Mouse (Mus musculus) small intestine, adult 2 months (tissue): ENCODE results near the gene Spata2. TPM values are rescaled to one million over a fixed set of nuclear protein-coding genes. Genes with fewer than 3 reads are reported as not detected.

Source experiments
- H3K27ac ChIP-seq: fragments of 200-500 bp; 2 replicates; pipeline ENCODE4 v1.5.1; 2012; ENCODE audit warnings: low read depth, low read length, control low read depth, inconsistent platforms; ENCODE audit not compliant: insufficient read depth
- H3K27me3 ChIP-seq: fragments of 200-500 bp; 2 replicates; pipeline ENCODE4 v1.6.1; 2012; ENCODE audit warnings: mild to moderate bottlenecking, moderate library complexity, low read length, inconsistent platforms; ENCODE audit not compliant: control insufficient read depth, insufficient read depth
- H3K36me3 ChIP-seq: fragments of 200-500 bp; 2 replicates; pipeline ENCODE4 v1.6.1; 2012; ENCODE audit warnings: mild to moderate bottlenecking, low read length, control low read depth, inconsistent platforms; ENCODE audit not compliant: control insufficient read depth, insufficient read depth
- H3K4me1 ChIP-seq: fragments of 200-500 bp; 2 replicates; pipeline ENCODE4 v1.6.1; 2012; ENCODE audit warnings: low read length, inconsistent platforms, mixed read lengths; ENCODE audit not compliant: control insufficient read depth, insufficient read depth, insufficient read length
- H3K4me3 ChIP-seq: fragments of 200-500 bp; 2 replicates; pipeline ENCODE4 v1.5.1; 2012; ENCODE audit warnings: low read depth, mild to moderate bottlenecking, control low read depth, inconsistent platforms, low read length, moderate library complexity
- CTCF ChIP-seq: fragments of 200-500 bp; IDR thresholded peaks from 2 replicates; pipeline ENCODE4 v1.5.1; 2012; ENCODE audit warnings: low read depth, mild to moderate bottlenecking, control low read depth, inconsistent platforms, low read length, moderate library complexity, mixed read lengths; ENCODE audit not compliant: insufficient replicate concordance, insufficient read length; ENCODE audit errors: extremely low read depth
- POLR2A ChIP-seq: fragments of 200-500 bp; IDR thresholded peaks from 2 replicates; pipeline ENCODE4 v1.6.1; 2012; ENCODE audit warnings: low read depth, mild to moderate bottlenecking, control low read depth, inconsistent platforms, low read length, moderate library complexity
- WGBS: fragments of 180-500 bp; shearing (Covaris S2); methylation state at CpG from one replicate; pipeline ENCODE4 v1.1.7; 2018; 5-methylcytosine and 5-hydroxymethylcytosine counted together
- polyA plus RNA-seq: library from polyadenylated mRNA; depleted of rRNA; stranded (reverse); fragments of >200 nt; gene quantifications from 2 replicates; pipeline ENCODE4 v1.2.3, GENCODE M21; 2012

Spata2 gene
- polyA plus RNA-seq, 1 experiment = 54.9 TPM

- no peaks in the 10 kb centered on the region for H3K27me3 ChIP-seq
- TF ChIP-seq CTCF (no peak), POLR2A (no peak)
- peaks cover 21% of the 10 kb centered on the region for H3K4me1 ChIP-seq
- 78% methylated on average over 5 of the region's 5 CpGs for WGBS
- peaks cover 32% of the 10 kb centered on the region for H3K36me3 ChIP-seq
- no peak overlapping the region for H3K27ac ChIP-seq
- H3K4me3 ChIP-seq = no peak overlapping the region
Observed at GRCm38 (mm10) chr2:167467214-167467613, 25.5 kb downstream of the Spata2 start.

GRCm38 (mm10) chr2:167465951-167466350 is 26.7 kb downstream of the Spata2 start:
- Histone ChIP-seq H3K4me3 (no peak overlapping the region), H3K27ac (no peak overlapping the region), H3K27me3 (no peaks in the 10 kb centered on the region), H3K4me1 (peaks cover 11% of the 10 kb centered on the region), H3K36me3 (peaks cover 26% of the 10 kb centered on the region)
- no peak for TF ChIP-seq CTCF
- no peak for TF ChIP-seq POLR2A
- 93% methylated on average over 3 of the region's 3 CpGs for WGBS

GRCm38 (mm10) chr2:167463802-167464201 is 28.9 kb downstream of the Spata2 start:
- 39% methylated on average over 5 of the region's 5 CpGs for WGBS
- Histone ChIP-seq H3K36me3 (peaks cover 21% of the 10 kb centered on the region), H3K27me3 (no peaks in the 10 kb centered on the region), H3K27ac (peak overlapping the region; percentile 36; the same call in 1 of the 2 replicates), H3K4me1 (peaks cover 8% of the 10 kb centered on the region), H3K4me3 (no peak overlapping the region)
- no peak for TF ChIP-seq CTCF
- no peak for TF ChIP-seq POLR2A

- Histone ChIP-seq H3K27ac (peak overlapping the region; percentile 28), H3K36me3 (peaks cover 25% of the 10 kb centered on the region), H3K4me3 (no peak overlapping the region), H3K27me3 (no peaks in the 10 kb centered on the region), H3K4me1 (peaks cover 8% of the 10 kb centered on the region)
- WGBS = 51% methylated on average over 6 of the region's 6 CpGs
- TF ChIP-seq POLR2A (no peak), CTCF (peak; percentile 91; the same call in 1 of the 2 replicates)
Observed at GRCm38 (mm10) chr2:167462954-167463353, 29.7 kb downstream of the Spata2 start.

- peaks cover 39% of the 10 kb centered on the region for H3K36me3 ChIP-seq
- TF ChIP-seq POLR2A (no peak), CTCF (no peak)
- WGBS = 93% methylated on average over 6 of the region's 6 CpGs
Observed at GRCm38 (mm10) chr2:167459071-167459865, 33.4 kb downstream of the Spata2 start.

GRCm38 (mm10) chr2:167458548-167458947 is 34.1 kb downstream of the Spata2 start:
- Histone ChIP-seq H3K4me3 (no peak overlapping the region), H3K27me3 (no peaks in the 10 kb centered on the region), H3K27ac (no peak overlapping the region), H3K4me1 (peaks cover 3% of the 10 kb centered on the region; the same call in 1 of the 2 replicates), H3K36me3 (peaks cover 43% of the 10 kb centered on the region)
- TF ChIP-seq CTCF = no peak
- TF ChIP-seq POLR2A = no peak
- 97% methylated on average over 3 of the region's 3 CpGs for WGBS

More at GRCm38 (mm10) chr2:167459071-167459865, 33.4 kb downstream of the Spata2 start:
- H3K4me1 ChIP-seq = peaks cover 4% of the 10 kb centered on the region; the same call in 1 of the 2 replicates
- H3K4me3 ChIP-seq = no peak overlapping the region
- no peak overlapping the region for H3K27ac ChIP-seq
- H3K27me3 ChIP-seq = no peaks in the 10 kb centered on the region

- TF ChIP-seq CTCF (no peak), POLR2A (no peak)
- Histone ChIP-seq H3K4me3 (no peak overlapping the region), H3K4me1 (no peaks in the 10 kb centered on the region), H3K36me3 (peaks cover 50% of the 10 kb centered on the region), H3K27ac (no peak overlapping the region), H3K27me3 (no peaks in the 10 kb centered on the region)
- 85% methylated on average over 9 of the region's 9 CpGs for WGBS
Observed at GRCm38 (mm10) chr2:167457213-167457612, 35.5 kb downstream of the Spata2 start.
